Mouse (Mus musculus) cerebellum, adult 11-12 months (tissue): ENCODE results near the gene Rusc2.

Experiments used
- DNase-seq: peaks from one replicate; pipeline ENCODE4 v3.0.0; 2022

Gene Rusc2

GRCm38 (mm10) chr4:43417269-43418062 lies 35.7 kb downstream of the Rusc2 start:
- no peak for DNase-seq

DNA sequence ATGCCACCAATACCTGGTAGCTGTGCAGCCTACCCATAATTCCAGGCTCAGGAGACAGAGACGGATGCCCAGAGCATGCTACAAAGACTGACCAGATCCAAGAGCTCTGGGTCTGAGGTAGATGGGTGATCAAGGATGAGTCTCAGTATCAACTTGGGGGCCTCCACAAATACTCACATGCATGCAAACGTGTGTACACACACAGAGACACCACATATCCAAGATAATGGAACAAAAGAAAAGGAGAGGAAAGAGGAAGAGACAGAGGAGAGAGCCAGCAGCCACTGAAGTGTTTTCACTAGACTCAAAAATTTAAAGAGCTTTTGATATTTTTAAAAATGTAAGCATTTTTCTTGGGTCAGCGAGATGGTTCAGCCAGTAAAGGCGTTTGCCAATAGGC lies 36.7 kb downstream of the Rusc2 start:
- no peak for DNase-seq

DNA sequence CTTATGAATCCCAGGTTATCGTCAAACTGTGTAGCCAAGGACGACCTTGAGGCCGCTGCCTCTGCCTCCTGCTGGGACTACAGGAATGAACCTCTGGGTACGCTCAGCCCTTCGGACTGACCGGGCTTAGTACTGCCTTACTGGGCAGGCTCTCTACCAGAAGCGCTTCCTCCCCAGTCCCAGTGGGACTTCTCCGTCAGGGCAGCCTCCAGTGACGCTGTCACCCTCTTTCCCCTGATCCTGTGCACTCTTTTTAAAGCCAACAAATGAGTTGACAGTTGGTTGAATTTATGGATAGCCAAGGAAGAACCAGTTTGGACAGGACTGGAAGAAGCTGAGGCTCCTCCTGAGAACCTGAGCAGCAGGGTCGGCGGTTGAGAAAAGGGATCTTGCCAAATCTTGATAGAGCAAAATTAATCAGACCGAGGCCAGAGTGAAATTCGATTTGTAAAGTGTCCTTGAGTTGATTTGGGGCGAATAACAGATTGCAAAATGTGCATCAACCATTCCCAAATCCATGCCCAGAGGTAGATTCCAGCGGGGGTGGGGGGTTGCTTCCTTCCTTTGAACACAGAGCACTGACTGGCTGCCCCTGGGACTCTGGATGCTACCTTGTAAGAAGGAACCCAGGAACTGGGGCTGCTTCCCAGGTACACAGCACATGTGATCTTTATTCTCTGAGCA lies 37.3 kb downstream of the Rusc2 start:
- no peak for DNase-seq

GRCm38 (mm10) chr4:43419801-43420281 lies 38.1 kb downstream of the Rusc2 start:
- DNase-seq: no peak

DNA sequence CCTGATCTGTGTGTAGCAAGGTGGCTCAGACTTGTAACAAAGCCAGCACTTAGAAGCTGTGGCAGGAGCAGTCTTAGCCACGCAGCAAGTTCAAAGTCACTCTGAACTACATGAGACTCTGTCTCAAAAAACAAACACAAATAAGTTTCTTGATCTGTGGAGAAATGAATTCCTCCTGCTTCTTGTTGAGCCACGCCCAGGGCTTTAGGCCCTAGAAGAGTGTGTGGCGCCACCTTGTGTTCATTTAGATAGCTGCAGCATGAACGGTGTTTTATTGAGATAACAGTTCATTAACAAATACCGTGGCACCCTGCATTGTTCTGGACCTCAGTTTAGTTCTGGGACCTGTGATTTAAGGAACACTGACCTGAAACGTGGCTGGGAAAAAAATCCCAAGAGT lies 38.5 kb downstream of the Rusc2 start:
- DNase-seq: peak; percentile 69

DNA sequence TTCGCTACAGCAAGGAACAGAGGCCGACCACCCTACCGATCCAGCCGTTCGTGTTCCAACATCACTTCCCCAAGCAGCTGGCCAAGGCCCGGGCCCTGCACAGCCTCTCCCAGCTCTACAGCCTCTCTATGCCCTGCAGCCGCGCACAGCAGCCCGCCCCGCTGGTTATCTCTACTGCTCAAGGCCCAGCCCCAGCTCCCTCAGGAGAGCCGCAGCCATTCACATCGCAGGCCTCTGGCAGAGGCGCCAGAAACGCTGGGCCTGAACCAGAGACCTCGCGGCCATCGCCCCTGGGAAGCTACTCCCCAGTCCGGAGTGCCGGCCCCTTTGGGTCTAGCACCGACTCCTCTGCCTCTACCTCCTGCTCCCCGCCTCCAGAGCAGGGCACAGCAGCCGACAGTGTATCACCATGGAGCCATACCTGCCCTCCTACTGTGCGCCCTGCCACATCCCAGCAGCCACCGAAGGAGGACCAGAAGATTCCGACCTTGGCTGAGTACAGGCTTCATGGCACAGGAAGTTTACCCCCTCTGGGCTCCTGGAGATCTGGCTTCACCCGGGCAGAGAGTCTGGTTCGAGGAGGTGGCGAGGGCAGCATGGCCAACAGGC lies 40.0 kb downstream of the Rusc2 start:
- no peak for DNase-seq

GRCm38 (mm10) chr4:43423267-43423934 lies 41.6 kb downstream of the Rusc2 start:
- no peak for DNase-seq

DNA sequence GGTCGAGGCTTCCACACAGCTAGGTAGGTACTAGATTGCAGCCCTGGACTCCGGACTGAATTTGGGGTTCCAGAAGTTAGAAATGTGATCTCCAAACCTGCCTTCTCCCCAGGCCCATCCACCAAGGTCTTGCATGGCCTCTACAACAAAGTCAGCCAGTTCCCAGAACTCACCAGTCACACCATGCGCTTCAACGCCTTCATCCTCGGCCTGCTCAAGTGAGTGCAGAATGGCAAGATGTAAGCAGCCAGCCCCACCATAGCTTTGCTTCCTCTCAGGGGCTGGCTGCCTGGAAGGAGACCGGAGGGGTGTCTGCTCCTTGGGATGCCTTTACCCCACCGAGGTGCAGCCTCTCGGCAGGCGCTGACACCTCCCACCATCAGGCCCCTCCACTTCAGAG lies 42.3 kb downstream of the Rusc2 start:
- DNase-seq: no peak

DNA sequence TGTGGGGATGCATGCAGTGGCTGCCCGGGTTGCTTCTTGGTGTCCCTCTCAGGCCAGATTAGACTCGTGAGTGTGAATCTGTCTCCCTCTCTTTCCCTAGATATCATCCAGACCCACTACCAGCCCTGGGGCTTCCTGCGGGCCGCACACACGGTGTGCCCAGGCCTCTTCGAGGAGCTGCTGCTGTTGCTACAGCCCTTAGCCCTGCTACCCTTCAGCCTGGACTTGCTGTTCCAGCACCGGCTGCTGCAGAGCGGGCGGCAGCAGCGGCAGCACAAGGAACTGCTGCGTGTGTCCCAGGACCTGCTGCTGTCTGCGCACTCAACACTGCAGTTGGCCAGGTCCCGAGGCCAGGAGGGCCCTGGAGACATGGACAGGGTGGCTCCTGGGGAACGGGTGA lies 43.4 kb downstream of the Rusc2 start:
- DNase-seq: no peak

GRCm38 (mm10) chr4:43425648-43426380 lies 44.0 kb downstream of the Rusc2 start:
- DNase-seq: no peak

GRCm38 (mm10) chr4:43426487-43426886 lies 44.7 kb downstream of the Rusc2 start:
- DNase-seq: no peak

- DNase-seq: no peak
Measured at GRCm38 (mm10) chr4:43427501-43428179, 45.9 kb downstream of the Rusc2 start.

GRCm38 (mm10) chr4:43428180-43428861 lies 46.5 kb downstream of the Rusc2 start:
- no peak for DNase-seq

- DNase-seq: no peak
Measured at GRCm38 (mm10) chr4:43428946-43429345, 47.2 kb downstream of the Rusc2 start, which contains the start of gene Fam166b. Gene Fam166b (minus strand): TSS chr4:43429134.

- peak; percentile 78 for DNase-seq
Measured at GRCm38 (mm10) chr4:43431690-43432089, 49.9 kb downstream of the Rusc2 start.

- no peak for DNase-seq
Measured at GRCm38 (mm10) chr4:43432832-43433231, 51.1 kb downstream of the Rusc2 start.

DNA sequence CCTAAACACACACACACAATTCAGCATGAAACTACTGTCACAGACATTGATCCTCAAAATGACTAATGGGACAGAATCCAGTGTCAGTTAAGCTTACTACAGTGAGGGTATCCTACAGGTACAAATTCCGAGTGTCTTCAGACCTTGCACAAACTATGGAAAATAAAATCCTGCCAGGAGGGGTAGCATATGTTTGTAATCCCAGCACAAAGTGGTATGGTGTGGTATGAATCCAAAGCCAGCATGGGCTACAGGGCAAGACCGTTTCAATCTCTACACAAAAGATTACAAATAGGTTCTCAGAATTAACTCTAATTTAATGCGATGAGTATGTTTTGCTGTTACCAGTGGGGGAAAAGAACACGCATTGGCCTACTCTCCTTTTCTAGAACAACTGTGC lies 59.9 kb downstream of the Rusc2 start, which contains the start of gene Tesk1:
Tesk1 (plus strand) TSS at position 301 of the 400 bp plus-strand sequence.
- no peak for DNase-seq

DNA sequence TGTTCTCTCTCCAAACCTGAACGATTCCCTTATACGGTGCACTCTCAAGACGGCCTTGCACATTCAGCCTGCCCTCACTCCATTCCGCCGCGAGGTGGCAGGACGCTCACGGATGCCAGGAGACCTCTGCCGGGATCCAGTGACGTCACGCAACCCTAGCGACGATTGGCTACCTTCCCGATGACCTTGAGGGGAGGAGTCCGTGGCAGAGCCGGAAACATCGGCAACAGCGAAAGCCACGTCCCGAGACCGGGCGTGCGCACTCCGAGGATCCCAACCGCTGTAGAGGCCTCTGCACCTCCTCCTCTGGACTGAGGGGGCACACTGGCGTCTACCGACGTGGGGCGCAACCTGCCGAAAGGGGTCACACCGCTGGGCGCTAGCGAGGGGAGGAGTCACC lies 60.3 kb downstream of the Rusc2 start:
- peak; percentile 98 for DNase-seq

- peak; percentile 84 for DNase-seq
Measured at GRCm38 (mm10) chr4:43442456-43443361, 60.9 kb downstream of the Rusc2 start.

DNA sequence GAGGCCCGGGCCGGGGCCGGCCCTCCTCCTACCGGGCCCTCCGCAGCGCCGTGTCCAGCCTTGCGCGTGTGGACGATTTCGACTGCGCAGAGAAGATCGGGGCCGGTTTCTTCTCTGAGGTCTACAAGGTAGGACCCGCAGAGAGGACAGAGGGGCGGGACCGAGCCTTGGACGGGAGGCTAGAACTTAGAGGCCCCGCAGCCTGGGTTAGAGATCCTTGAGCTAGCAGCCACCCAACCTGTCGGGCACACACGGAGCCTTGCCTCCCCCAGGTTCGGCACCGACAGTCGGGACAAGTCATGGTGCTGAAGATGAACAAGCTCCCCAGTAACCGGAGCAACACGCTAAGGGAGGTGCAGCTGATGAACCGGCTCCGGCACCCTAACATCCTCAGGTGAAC lies 61.7 kb downstream of the Rusc2 start:
- peak; percentile 58 for DNase-seq
